Mouse (Mus musculus): Measurements from ENCODE around the gene Gosr2.

DNA sequence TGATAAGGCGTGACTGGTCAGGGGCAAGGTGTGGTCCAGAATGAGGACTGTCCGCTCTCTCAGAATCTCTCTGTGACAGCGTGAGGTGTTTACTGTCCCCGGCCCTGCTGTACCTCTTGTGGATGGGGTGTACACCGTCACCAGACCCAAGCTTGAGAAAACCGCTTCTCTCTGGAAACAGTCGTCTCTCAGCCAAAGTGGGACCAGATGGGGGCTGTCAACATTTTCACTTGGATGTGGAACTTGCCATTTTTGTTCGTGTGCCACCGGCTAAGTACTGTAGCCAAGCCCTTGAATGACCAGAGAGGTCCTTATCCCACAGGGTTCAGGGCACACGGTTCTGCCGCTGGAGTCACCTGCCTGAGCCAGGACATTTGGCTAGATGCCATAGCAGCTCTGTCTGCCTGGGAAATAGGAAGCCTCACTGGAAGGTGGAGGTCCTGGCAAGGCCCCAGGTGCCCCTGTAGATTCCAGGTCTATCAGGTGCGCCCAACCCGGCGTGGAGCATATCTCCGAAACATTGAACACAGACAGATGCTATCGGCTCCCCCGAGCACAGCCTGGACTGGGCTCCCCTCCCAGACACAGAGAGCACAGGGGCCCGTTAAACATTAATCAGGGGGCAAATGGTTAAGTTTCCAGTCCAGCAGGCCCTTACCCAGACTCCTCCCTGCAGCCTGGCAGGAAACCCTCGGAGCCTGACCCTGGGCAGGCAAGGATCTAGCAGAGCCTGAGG, 37.5 kb upstream of the Gosr2 start:
- TF ChIP-seq CTCF (IDR thresholded peaks at IDR 0.05; ENCODE audit: extremely low read depth, insufficient read depth, low read length) (no peak), POLR2A (IDR thresholded peaks at IDR 0.05; ENCODE audit: extremely low read depth, insufficient read depth, low read length) (no peak)

Data from cortical plate, adult 2 months (tissue).